Mouse (Mus musculus) stomach, embryonic 15.5 days (tissue): ENCODE data around the gene Sdsl. TPM values are rescaled to one million over a fixed set of nuclear protein-coding genes. Genes with fewer than 3 reads are reported as not detected.

Source experiments
- ATAC-seq: fragments of 200-750 bp; cut with Nextera tagmentation; 2 replicates; pipeline ENCODE4 v1.8.0; 2017; ENCODE audit warnings: low read depth, moderate number of reproducible peaks, moderate TSS enrichment; ENCODE audit not compliant: insufficient read depth, low FRiP score
- H3K27ac ChIP-seq: fragments of 300-500 bp; sonication (generic); 2 replicates; pipeline ENCODE4 v1.5.1; 2015; ENCODE audit warnings: mild to moderate bottlenecking, inconsistent platforms
- H3K27me3 ChIP-seq: fragments of 300-500 bp; sonication (generic); replicated peaks from 2 replicates; pipeline ENCODE4 v1.6.1; 2015; ENCODE audit warnings: inconsistent platforms
- H3K36me3 ChIP-seq: fragments of 300-500 bp; sonication (generic); 2 replicates; pipeline ENCODE4 v1.6.1; 2015; ENCODE audit warnings: inconsistent platforms
- H3K4me1 ChIP-seq: fragments of 300-500 bp; sonication (generic); 2 replicates; pipeline ENCODE4 v1.6.1; 2015; ENCODE audit warnings: inconsistent platforms
- H3K4me2 ChIP-seq: fragments of 300-500 bp; sonication (generic); 2 replicates; pipeline ENCODE4 v1.6.1; 2015; ENCODE audit warnings: mild to moderate bottlenecking, inconsistent platforms
- H3K4me3 ChIP-seq: fragments of 300-500 bp; sonication (generic); replicated peaks from 2 replicates; pipeline ENCODE4 v1.5.1; 2015; ENCODE audit warnings: inconsistent platforms
- H3K9ac ChIP-seq: fragments of 300-500 bp; sonication (generic); 2 replicates; pipeline ENCODE4 v1.6.1; 2015; ENCODE audit warnings: inconsistent platforms
- H3K9me3 ChIP-seq: fragments of 300-500 bp; sonication (generic); 2 replicates; pipeline ENCODE4 v1.6.1; 2016; ENCODE audit warnings: inconsistent platforms
- WGBS: fragments of 180-500 bp; shearing (Covaris S2); methylation state at CpG from one replicate; pipeline ENCODE4 v1.1.7; 2015; 5-methylcytosine and 5-hydroxymethylcytosine counted together
- polyA plus RNA-seq: library from polyadenylated mRNA; unstranded; fragments of >200 nt; fragmentation: Nextera tagmentation; extraction: Ambion mirVana; gene quantifications from 2 replicates; pipeline ENCODE4 v1.2.1, GENCODE M21; 2015

Sdsl gene
- polyA plus RNA-seq, result 15.9 and 19.4 TPM in 2 replicates

GRCm38 (mm10) chr5:120472770-120473169 lies at the start of gene Sdsl:
Gene Sdsl, minus strand, starts transcription at chr5:120472810.
- Histone ChIP-seq H3K9ac (no peak within 1 kb of the TSS), H3K27ac (no peak within 1 kb of the TSS)
- 51% methylated on average over 8 of the region's 8 CpGs for WGBS

GRCm38 (mm10) chr5:120517552-120517951 lies 44.9 kb upstream of the Sdsl start:
- no peak for ATAC-seq
- WGBS, result 56% methylated on average over 9 of the region's 9 CpGs
- 0 out of 2 replicates have a peak, but pooled peaks cover 6% of the 10 kb centered on the region for H3K36me3 ChIP-seq
- peaks cover 32% of the 10 kb centered on the region for H3K4me1 ChIP-seq
- H3K27me3 ChIP-seq, result no peaks in the 10 kb centered on the region
- no peak overlapping the region for H3K9ac ChIP-seq
- no peaks in the 10 kb centered on the region for H3K9me3 ChIP-seq
- H3K4me3 ChIP-seq, result no peak overlapping the region
- no peak overlapping the region for H3K4me2 ChIP-seq
- peak overlapping the region; percentile 61 for H3K27ac ChIP-seq

More at GRCm38 (mm10) chr5:120472770-120473169, at the start of gene Sdsl:
- Histone ChIP-seq H3K9me3 (no peaks in the 10 kb centered on the region), H3K36me3 (no peaks in the 10 kb centered on the region), H3K4me2 (no peak within 1 kb of the TSS), H3K27me3 (0 out of 2 replicates have a peak, but pooled peaks cover 4% of the 10 kb centered on the region), H3K4me1 (no peaks in the 10 kb centered on the region), H3K4me3 (no peak within 1 kb of the TSS)
- no peak for ATAC-seq

DNA sequence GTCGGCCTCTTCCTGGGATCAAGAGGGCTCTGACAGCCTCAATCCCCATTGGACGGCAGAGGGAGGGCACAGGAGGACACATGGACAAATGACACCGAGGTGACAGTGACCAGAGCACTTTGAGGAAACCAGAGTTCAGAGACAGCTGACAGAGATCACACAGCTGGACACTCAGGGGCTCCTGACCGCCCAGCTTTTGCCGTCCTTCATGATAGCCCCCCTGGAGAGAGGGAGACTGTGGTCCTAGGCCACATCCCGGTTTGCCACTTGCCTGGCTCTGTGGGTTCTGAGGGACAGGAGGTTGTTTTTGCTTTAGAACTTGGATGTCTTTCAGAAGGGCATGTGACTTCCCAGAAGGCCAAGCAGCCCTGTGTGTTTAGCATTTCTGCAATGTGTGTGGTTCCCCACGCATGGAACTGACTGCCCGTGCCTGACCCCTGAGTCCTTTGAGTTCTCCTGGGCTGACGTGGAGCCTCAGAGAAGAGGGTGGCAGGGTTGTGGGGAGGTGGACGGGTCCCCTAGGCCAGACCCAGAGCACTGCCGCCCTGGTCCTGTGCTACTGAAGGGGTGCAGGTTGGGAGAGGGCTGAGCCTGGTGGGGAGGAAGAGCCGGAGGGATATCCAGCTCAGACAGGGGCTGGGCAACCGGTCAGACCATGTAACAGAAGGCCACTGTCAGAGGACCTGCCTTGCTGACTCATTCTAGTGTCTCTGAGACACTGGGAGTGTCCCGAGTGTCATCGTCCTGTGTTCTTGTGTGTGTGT lies 43.8 kb upstream of the Sdsl start:
- Histone ChIP-seq H3K27ac (peak overlapping the region; percentile 48; the same call in 1 of the 2 replicates), H3K27me3 (no peaks in the 10 kb centered on the region), H3K9ac (no peak overlapping the region), H3K4me2 (no peak overlapping the region), H3K9me3 (no peaks in the 10 kb centered on the region), H3K4me1 (peaks cover 35% of the 10 kb centered on the region), H3K4me3 (no peak overlapping the region), H3K36me3 (no peaks in the 10 kb centered on the region)
- 48% methylated on average over 15 of the region's 15 CpGs for WGBS
- ATAC-seq, result no peak

DNA sequence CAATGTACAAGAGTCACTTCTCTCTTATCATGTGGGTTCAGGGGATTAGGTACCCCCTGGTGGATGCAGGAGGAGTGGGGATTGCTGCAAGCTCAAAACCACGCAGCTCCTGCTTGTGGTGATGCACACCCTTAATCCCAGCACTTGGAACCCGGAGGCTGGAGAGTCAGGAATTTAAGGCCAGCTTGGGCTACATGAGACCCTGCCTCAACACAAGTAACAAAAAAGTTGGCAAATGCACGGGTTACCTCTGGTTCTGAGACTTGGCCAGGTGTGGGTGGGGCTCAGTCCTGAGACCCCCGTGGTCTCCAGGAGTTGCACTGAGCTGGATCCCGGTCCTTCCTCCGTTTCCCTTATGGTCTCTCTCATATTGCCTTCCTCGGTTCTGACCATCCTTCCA lies 42.8 kb upstream of the Sdsl start:
- Histone ChIP-seq H3K36me3 (no peaks in the 10 kb centered on the region), H3K4me3 (no peak overlapping the region), H3K27ac (peak overlapping the region; percentile 58; the same call in 1 of the 2 replicates), H3K9me3 (no peaks in the 10 kb centered on the region), H3K27me3 (no peaks in the 10 kb centered on the region), H3K4me2 (no peak overlapping the region), H3K9ac (no peak overlapping the region), H3K4me1 (peaks cover 39% of the 10 kb centered on the region)
- 74% methylated on average over 7 of the region's 7 CpGs for WGBS
- ATAC-seq, result no peak

DNA sequence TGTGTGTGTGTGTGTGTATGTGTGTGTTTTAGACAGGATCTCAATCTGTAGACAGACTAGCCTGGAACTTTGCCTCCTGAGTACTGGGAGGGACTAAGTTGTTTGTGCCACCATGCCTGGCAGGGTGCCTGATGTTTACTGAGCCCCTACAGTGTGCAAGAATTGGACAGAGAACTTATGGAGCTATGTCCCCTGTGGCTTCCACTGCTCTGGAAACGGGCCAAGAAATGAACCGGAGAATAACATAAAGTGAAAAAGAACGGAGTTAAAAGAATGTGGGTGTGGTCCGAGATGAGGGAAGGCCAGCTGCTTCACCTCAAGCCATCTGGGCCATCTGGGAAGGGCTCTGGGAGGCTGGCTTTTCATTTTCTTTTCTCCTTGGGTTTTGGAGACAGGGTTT lies 42.1 kb upstream of the Sdsl start:
- Histone ChIP-seq H3K9me3 (no peaks in the 10 kb centered on the region), H3K36me3 (no peaks in the 10 kb centered on the region), H3K4me2 (no peak overlapping the region), H3K9ac (no peak overlapping the region), H3K4me1 (peaks cover 41% of the 10 kb centered on the region), H3K27me3 (no peaks in the 10 kb centered on the region), H3K27ac (peak overlapping the region; percentile 58; the same call in 1 of the 2 replicates), H3K4me3 (no peak overlapping the region)
- 13% methylated on average over 4 of the region's 4 CpGs for WGBS
- no peak for ATAC-seq

GRCm38 (mm10) chr5:120514031-120514677 lies 41.5 kb upstream of the Sdsl start:
- Histone ChIP-seq H3K9ac (no peak overlapping the region), H3K36me3 (no peaks in the 10 kb centered on the region), H3K4me3 (no peak overlapping the region), H3K9me3 (no peaks in the 10 kb centered on the region), H3K4me2 (no peak overlapping the region), H3K4me1 (peaks cover 41% of the 10 kb centered on the region), H3K27ac (0 out of 2 replicates have a peak overlapping the region, but pooled peaks have one; percentile 6), H3K27me3 (no peaks in the 10 kb centered on the region)
- ATAC-seq, result no peak
- 82% methylated on average over 9 of the region's 9 CpGs for WGBS

DNA sequence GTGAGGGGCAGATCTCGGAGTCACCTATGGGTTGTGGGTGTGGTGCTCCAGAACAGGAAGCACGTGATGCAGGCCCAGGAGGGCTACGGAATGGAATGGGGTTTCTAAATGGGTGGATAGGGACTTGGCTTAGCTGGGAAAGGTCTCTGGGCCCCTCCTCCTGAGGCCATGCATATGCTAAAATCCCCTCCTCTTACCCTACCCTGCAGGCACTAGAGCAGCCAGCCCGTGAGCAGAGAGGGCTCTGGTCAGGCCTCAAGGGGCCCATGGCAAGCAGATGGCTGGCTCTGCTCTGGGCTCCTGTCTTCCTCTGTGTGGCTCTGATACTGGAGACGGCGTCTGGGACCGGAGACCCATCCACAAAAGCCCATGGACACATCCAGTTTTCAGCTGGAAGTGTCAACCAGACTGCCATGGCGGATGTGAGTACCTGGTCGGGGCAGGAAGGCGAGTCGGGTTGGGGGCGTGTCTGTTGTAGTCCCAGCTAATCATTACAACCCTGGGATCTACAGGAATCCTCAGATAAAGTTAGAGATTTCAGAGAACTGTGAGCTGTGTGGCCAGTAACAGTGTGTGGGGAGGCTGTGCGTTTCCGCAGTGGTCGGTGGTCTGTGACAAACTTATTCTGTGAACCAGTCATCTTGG lies 40.4 kb upstream of the Sdsl start:
- Histone ChIP-seq H3K4me3 (no peak overlapping the region), H3K4me1 (peaks cover 41% of the 10 kb centered on the region)

GRCm38 (mm10) chr5:120511643-120512220 lies 39.1 kb upstream of the Sdsl start:
- Histone ChIP-seq H3K4me1 (peaks cover 34% of the 10 kb centered on the region), H3K27me3 (no peaks in the 10 kb centered on the region), H3K27ac (no peak overlapping the region), H3K4me2 (peak overlapping the region; percentile 67), H3K4me3 (peak overlapping the region; percentile 52), H3K9me3 (no peaks in the 10 kb centered on the region), H3K9ac (peak overlapping the region; percentile 8; the same call in 1 of the 2 replicates), H3K36me3 (no peaks in the 10 kb centered on the region)
- WGBS, result 19% methylated on average over 14 of the region's 14 CpGs
- no peak for ATAC-seq

More for the DNA sequence above, 40.4 kb upstream of the Sdsl start:
- no peak for ATAC-seq
- H3K36me3 ChIP-seq, result no peaks in the 10 kb centered on the region
- no peaks in the 10 kb centered on the region for H3K9me3 ChIP-seq
- no peak overlapping the region for H3K9ac ChIP-seq
- WGBS, result 61% methylated on average over 15 of the region's 15 CpGs
- no peak overlapping the region for H3K4me2 ChIP-seq
- H3K27me3 ChIP-seq, result no peaks in the 10 kb centered on the region
- no peak overlapping the region for H3K27ac ChIP-seq

DNA sequence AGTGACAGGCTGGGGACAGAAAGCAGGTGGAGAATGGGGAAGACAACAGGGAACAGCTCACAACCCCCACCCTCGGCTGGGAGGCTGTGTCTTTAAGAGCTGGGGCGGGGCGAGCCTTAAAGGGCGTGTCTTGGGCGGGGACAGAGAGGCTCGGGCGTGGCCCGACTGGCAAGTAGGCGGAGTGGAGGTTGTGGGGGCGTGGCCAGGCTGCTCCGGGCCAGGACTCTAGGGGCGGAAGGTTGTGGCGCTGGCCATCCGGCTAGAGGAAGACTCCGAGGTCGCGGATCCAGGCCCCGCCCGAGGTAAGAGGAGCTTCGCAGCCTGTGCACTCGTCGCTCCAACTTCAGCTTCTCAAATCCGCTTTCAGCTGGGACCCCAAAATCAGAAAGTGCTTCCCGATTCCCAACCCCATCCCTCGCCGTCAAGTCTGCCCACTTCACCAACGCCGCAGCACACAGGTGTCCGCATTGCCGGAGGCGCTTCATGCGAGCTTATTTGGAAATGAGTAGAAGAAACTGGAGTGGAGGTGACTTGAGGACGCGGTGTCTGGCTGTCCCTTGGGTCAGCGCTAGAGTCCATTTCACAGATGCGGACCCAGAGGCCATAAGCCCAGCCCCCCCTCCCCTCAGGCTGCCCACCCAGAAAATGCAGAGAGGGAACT lies 38.5 kb upstream of the Sdsl start, which contains the start of gene Slc8b1:
TSS of gene Slc8b1 (plus strand) at position 187 of the 661 bp plus-strand sequence.
- Histone ChIP-seq H3K4me2 (peak within 1 kb of the TSS; percentile 67), H3K4me1 (peaks cover 31% of the 10 kb centered on the region), H3K36me3 (no peaks in the 10 kb centered on the region), H3K4me3 (peak within 1 kb of the TSS; percentile 52), H3K9ac (peak within 1 kb of the TSS; percentile 8; the same call in 1 of the 2 replicates), H3K27ac (no peak within 1 kb of the TSS), H3K27me3 (no peaks in the 10 kb centered on the region), H3K9me3 (no peaks in the 10 kb centered on the region)
- peak; percentile 91 for ATAC-seq
- under 1% methylated on average over 36 of the region's 36 CpGs for WGBS

DNA sequence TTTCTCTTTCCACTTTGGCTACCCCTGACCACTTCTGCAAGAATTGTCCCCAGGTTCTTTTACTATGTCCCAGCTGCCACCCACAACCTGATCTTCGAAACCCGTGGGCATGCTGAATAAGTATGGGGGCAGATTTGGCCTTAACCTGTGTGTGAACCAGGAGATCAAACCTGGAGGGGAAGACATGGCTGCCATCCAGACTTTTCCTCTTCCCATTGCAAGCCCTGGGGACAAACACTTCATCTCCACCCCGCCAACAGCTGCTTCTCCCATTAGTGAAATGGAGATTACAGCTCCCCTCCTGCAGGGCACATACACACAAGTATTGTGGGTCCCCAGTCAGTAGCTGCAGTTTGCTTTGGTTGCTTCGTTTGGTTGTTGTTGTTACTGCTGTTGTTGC lies 34.7 kb upstream of the Sdsl start:
- 53% methylated on average over 4 of the region's 4 CpGs for WGBS
- Histone ChIP-seq H3K9ac (no peak overlapping the region), H3K4me2 (no peak overlapping the region), H3K27me3 (no peaks in the 10 kb centered on the region), H3K36me3 (no peaks in the 10 kb centered on the region), H3K4me3 (no peak overlapping the region), H3K4me1 (peaks cover 21% of the 10 kb centered on the region), H3K27ac (no peak overlapping the region), H3K9me3 (no peaks in the 10 kb centered on the region)
- ATAC-seq, result no peak

GRCm38 (mm10) chr5:120506490-120506889 lies 33.9 kb upstream of the Sdsl start:
- H3K9ac ChIP-seq, result no peak overlapping the region
- 49% methylated on average over 9 of the region's 9 CpGs for WGBS
- H3K27me3 ChIP-seq, result no peaks in the 10 kb centered on the region
- no peaks in the 10 kb centered on the region for H3K9me3 ChIP-seq
- H3K36me3 ChIP-seq, result no peaks in the 10 kb centered on the region
- no peak overlapping the region for H3K4me3 ChIP-seq
- H3K4me1 ChIP-seq, result peaks cover 26% of the 10 kb centered on the region
- ATAC-seq, result no peak
- H3K27ac ChIP-seq, result no peak overlapping the region
- no peak overlapping the region for H3K4me2 ChIP-seq
